Mouse (Mus musculus): ENCODE measurements at regions not wholly inside any gene's neighbourhood (a gene's known extent, or its start where the extent isn't known, plus 50 kb on each side); places are given as distances from the start of the nearest gene placed in this dataset.

GRCm38 (mm10) chr1:124156832-124157231, 111.5 kb upstream of the Dpp10 start:
- no peak for DNase-seq (ENCODE audit: extremely low read depth, low read depth, low spot score)
- Histone ChIP-seq H3K4me3 (ENCODE audit: insufficient read depth, low read depth, low read length) (no peak overlapping the region), H3K4me1 (ENCODE audit: control insufficient read depth, insufficient read depth, low read length) (no peaks in the 10 kb centered on the region), H3K27ac (replicated peaks; ENCODE audit: insufficient read depth, low read depth, low read length) (no peak overlapping the region), H3K79me2 (ENCODE audit: control insufficient read depth, insufficient read depth, low read length) (no peaks in the 10 kb centered on the region), H3K9ac (ENCODE audit: low read depth, low read length) (no peak overlapping the region), H3K27me3 (ENCODE audit: control insufficient read depth, insufficient read depth, low read length) (no peaks in the 10 kb centered on the region), H3K36me3 (ENCODE audit: control insufficient read depth, insufficient read depth, low read length) (no peaks in the 10 kb centered on the region)
- WGBS, result 61% methylated on average over 1 of the region's 1 CpGs
- TF ChIP-seq CTCF (IDR thresholded peaks at IDR 0.05; ENCODE audit: low read depth, low read length) (no peak), POLR2A (IDR thresholded peaks at IDR 0.05; ENCODE audit: extremely low read depth, insufficient read depth, low read length) (no peak)

GRCm38 (mm10) chr1:124152101-124152500, 106.7 kb upstream of the Dpp10 start:
- H3K4me1 ChIP-seq (ENCODE audit: control insufficient read depth, insufficient read depth, low read length), result no peaks in the 10 kb centered on the region
- no peak overlapping the region for H3K9ac ChIP-seq (ENCODE audit: low read depth, low read length)
- DNase-seq (ENCODE audit: extremely low read depth, low read depth, low spot score), result no peak

GRCm38 (mm10) chr1:124148590-124148989, 103.2 kb upstream of the Dpp10 start:
- no peaks in the 10 kb centered on the region for H3K4me1 ChIP-seq (ENCODE audit: control insufficient read depth, insufficient read depth, low read length)
- no peak overlapping the region for H3K4me3 ChIP-seq (ENCODE audit: insufficient read depth, low read depth, low read length)
- no peak overlapping the region for H3K27ac ChIP-seq (replicated peaks; ENCODE audit: insufficient read depth, low read depth, low read length)
- no peak overlapping the region for H3K9ac ChIP-seq (ENCODE audit: low read depth, low read length)
- H3K79me2 ChIP-seq (ENCODE audit: control insufficient read depth, insufficient read depth, low read length), result no peaks in the 10 kb centered on the region
- H3K36me3 ChIP-seq (ENCODE audit: control insufficient read depth, insufficient read depth, low read length), result no peaks in the 10 kb centered on the region
- DNase-seq (ENCODE audit: extremely low read depth, low read depth, low spot score), result no peak
- 76% methylated on average over 4 of the region's 4 CpGs for WGBS
- no peak for TF ChIP-seq CTCF (IDR thresholded peaks at IDR 0.05; ENCODE audit: low read depth, low read length)
- no peak for TF ChIP-seq POLR2A (IDR thresholded peaks at IDR 0.05; ENCODE audit: extremely low read depth, insufficient read depth, low read length)
- no peaks in the 10 kb centered on the region for H3K27me3 ChIP-seq (ENCODE audit: control insufficient read depth, insufficient read depth, low read length)

More at GRCm38 (mm10) chr1:124152101-124152500, 106.7 kb upstream of the Dpp10 start:
- Histone ChIP-seq H3K4me3 (ENCODE audit: insufficient read depth, low read depth, low read length) (no peak overlapping the region), H3K27me3 (ENCODE audit: control insufficient read depth, insufficient read depth, low read length) (no peaks in the 10 kb centered on the region), H3K27ac (replicated peaks; ENCODE audit: insufficient read depth, low read depth, low read length) (no peak overlapping the region), H3K79me2 (ENCODE audit: control insufficient read depth, insufficient read depth, low read length) (no peaks in the 10 kb centered on the region), H3K36me3 (ENCODE audit: control insufficient read depth, insufficient read depth, low read length) (no peaks in the 10 kb centered on the region)
- TF ChIP-seq CTCF (IDR thresholded peaks at IDR 0.05; ENCODE audit: low read depth, low read length), result no peak
- no peak for TF ChIP-seq POLR2A (IDR thresholded peaks at IDR 0.05; ENCODE audit: extremely low read depth, insufficient read depth, low read length)

- TF ChIP-seq POLR2A (IDR thresholded peaks at IDR 0.05; ENCODE audit: extremely low read depth, insufficient read depth, low read length) (no peak), CTCF (IDR thresholded peaks at IDR 0.05; ENCODE audit: low read depth, low read length) (no peak)
- Histone ChIP-seq H3K9ac (ENCODE audit: low read depth, low read length) (no peak overlapping the region), H3K79me2 (ENCODE audit: control insufficient read depth, insufficient read depth, low read length) (no peaks in the 10 kb centered on the region), H3K27ac (replicated peaks; ENCODE audit: insufficient read depth, low read depth, low read length) (no peak overlapping the region), H3K36me3 (ENCODE audit: control insufficient read depth, insufficient read depth, low read length) (no peaks in the 10 kb centered on the region), H3K4me3 (ENCODE audit: insufficient read depth, low read depth, low read length) (no peak overlapping the region), H3K27me3 (ENCODE audit: control insufficient read depth, insufficient read depth, low read length) (no peaks in the 10 kb centered on the region), H3K4me1 (ENCODE audit: control insufficient read depth, insufficient read depth, low read length) (no peaks in the 10 kb centered on the region)
- WGBS, result 53% methylated on average over 3 of the region's 3 CpGs
- DNase-seq (ENCODE audit: extremely low read depth, low read depth, low spot score), result no peak
Measured at GRCm38 (mm10) chr1:124104286-124104846, 59.0 kb upstream of the Dpp10 start.

- DNase-seq (ENCODE audit: extremely low read depth, low read depth, low spot score), result no peak
- Histone ChIP-seq H3K79me2 (ENCODE audit: control insufficient read depth, insufficient read depth, low read length) (no peaks in the 10 kb centered on the region), H3K27me3 (ENCODE audit: control insufficient read depth, insufficient read depth, low read length) (no peaks in the 10 kb centered on the region), H3K36me3 (ENCODE audit: control insufficient read depth, insufficient read depth, low read length) (no peaks in the 10 kb centered on the region), H3K9ac (ENCODE audit: low read depth, low read length) (no peak overlapping the region), H3K27ac (replicated peaks; ENCODE audit: insufficient read depth, low read depth, low read length) (no peak overlapping the region), H3K4me1 (ENCODE audit: control insufficient read depth, insufficient read depth, low read length) (no peaks in the 10 kb centered on the region), H3K4me3 (ENCODE audit: insufficient read depth, low read depth, low read length) (no peak overlapping the region)
- no peak for TF ChIP-seq POLR2A (IDR thresholded peaks at IDR 0.05; ENCODE audit: extremely low read depth, insufficient read depth, low read length)
- TF ChIP-seq CTCF (IDR thresholded peaks at IDR 0.05; ENCODE audit: low read depth, low read length), result 0 out of 2 replicates have a peak, but pooled peaks have one; percentile 12
- WGBS, result 55% methylated on average over 1 of the region's 1 CpGs
Measured at GRCm38 (mm10) chr1:124103049-124103448, 57.7 kb upstream of the Dpp10 start.

All from liver, adult 2 months (tissue).